Mouse (Mus musculus): ENCODE measurements around the gene Cryzl1. TPM values are rescaled to one million over a fixed set of nuclear protein-coding genes. Genes with fewer than 3 reads are reported as not detected.

The Cryzl1 gene
- polyA plus RNA-seq, 1 experiment from 2014 or later: 104 TPM

GRCm38 (mm10) chr16:91688023-91688618 lies 40.7 kb downstream of the Cryzl1 start:
- Histone ChIP-seq H3K4me1 (ENCODE audit: control insufficient read depth, insufficient read depth, low read length) (peaks cover 8% of the 10 kb centered on the region), H3K9me3 (replicated peaks; ENCODE audit: control insufficient read depth, low read length) (no peaks in the 10 kb centered on the region), H3K4me3 (ENCODE audit: low read depth, low read length) (peak overlapping the region; percentile 85), H3K27me3 (replicated peaks; ENCODE audit: control insufficient read depth, insufficient read depth, low read length) (no peaks in the 10 kb centered on the region), H3K4me2 (ENCODE audit: low read length) (peak overlapping the region; percentile 75), H3K36me3 (ENCODE audit: control insufficient read depth, insufficient read depth, low read length) (peaks cover 32% of the 10 kb centered on the region), H3K9ac (ENCODE audit: low read length) (peak overlapping the region; percentile 90), H3K27ac (ENCODE audit: low read depth, low read length) (peak overlapping the region; percentile 80)
- WGBS: under 1% methylated on average over 51 of the region's 51 CpGs
- ATAC-seq (peak; percentile 64), DNase-seq (ENCODE audit: low spot score) (peak; percentile 24)

DNA sequence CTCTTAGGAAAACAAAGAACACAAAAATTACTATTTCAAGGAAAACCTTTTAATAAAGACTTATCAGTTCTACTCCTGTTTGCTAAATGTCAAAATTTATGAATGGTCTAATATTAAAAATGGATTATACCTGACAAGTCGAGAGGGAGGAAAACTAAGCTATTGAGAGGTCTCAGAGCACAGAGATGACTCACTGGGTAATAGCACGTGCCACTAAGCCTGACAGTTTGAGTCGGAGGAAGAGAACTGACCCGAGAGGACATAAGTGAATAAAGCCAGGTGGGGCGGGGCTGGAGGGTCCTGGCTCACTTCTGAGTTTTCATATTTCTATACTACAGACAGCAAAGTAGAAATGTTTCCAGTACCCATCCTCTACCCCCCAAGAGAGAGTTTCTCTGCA lies 42.4 kb downstream of the Cryzl1 start:
- H3K36me3 ChIP-seq (ENCODE audit: control insufficient read depth, insufficient read depth, low read length): peaks cover 48% of the 10 kb centered on the region
- H3K4me1 ChIP-seq (ENCODE audit: control insufficient read depth, insufficient read depth, low read length): peaks cover 8% of the 10 kb centered on the region
- no peak overlapping the region for H3K4me2 ChIP-seq (ENCODE audit: low read length)
- H3K27ac ChIP-seq (ENCODE audit: low read depth, low read length): no peak overlapping the region
- ATAC-seq (no peak), DNase-seq (ENCODE audit: low spot score) (no peak)
- 87% methylated on average over 5 of the region's 5 CpGs for WGBS
- no peaks in the 10 kb centered on the region for H3K9me3 ChIP-seq (replicated peaks; ENCODE audit: control insufficient read depth, low read length)
- H3K27me3 ChIP-seq (replicated peaks; ENCODE audit: control insufficient read depth, insufficient read depth, low read length): no peaks in the 10 kb centered on the region
- no peak overlapping the region for H3K4me3 ChIP-seq (ENCODE audit: low read depth, low read length)
- H3K9ac ChIP-seq (ENCODE audit: low read length): no peak overlapping the region

GRCm38 (mm10) chr16:91685526-91685925 lies 43.2 kb downstream of the Cryzl1 start:
- ATAC-seq (no peak), DNase-seq (ENCODE audit: low spot score) (no peak)
- no peak overlapping the region for H3K27ac ChIP-seq (ENCODE audit: low read depth, low read length)
- no peak overlapping the region for H3K4me2 ChIP-seq (ENCODE audit: low read length)
- H3K36me3 ChIP-seq (ENCODE audit: control insufficient read depth, insufficient read depth, low read length): peaks cover 52% of the 10 kb centered on the region
- no peaks in the 10 kb centered on the region for H3K27me3 ChIP-seq (replicated peaks; ENCODE audit: control insufficient read depth, insufficient read depth, low read length)
- no peaks in the 10 kb centered on the region for H3K9me3 ChIP-seq (replicated peaks; ENCODE audit: control insufficient read depth, low read length)
- WGBS: 90% methylated on average over 5 of the region's 5 CpGs
- no peak overlapping the region for H3K9ac ChIP-seq (ENCODE audit: low read length)
- H3K4me3 ChIP-seq (ENCODE audit: low read depth, low read length): no peak overlapping the region
- peaks cover 8% of the 10 kb centered on the region for H3K4me1 ChIP-seq (ENCODE audit: control insufficient read depth, insufficient read depth, low read length)

DNA sequence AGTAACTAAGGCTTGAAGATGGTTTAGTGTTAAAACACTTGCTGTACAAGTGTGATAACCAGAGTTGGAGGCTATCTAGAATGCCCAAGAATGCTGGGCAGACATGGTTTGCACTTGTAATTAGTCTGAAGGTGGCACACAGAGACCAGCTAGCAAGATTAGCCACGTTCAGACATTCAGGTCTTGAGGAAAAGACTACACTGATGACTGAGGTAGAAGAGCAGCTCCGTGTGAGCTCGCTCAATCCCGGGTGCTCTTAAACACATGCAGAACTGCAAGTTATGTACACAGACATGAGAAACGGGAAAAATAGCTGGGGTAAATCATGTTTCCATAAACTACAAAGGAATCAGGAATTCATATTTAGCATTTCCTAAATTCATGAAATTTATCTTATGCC lies 48.1 kb downstream of the Cryzl1 start:
- Histone ChIP-seq H3K9me3 (replicated peaks; ENCODE audit: control insufficient read depth, low read length) (no peaks in the 10 kb centered on the region), H3K4me2 (ENCODE audit: low read length) (no peak overlapping the region), H3K27me3 (replicated peaks; ENCODE audit: control insufficient read depth, insufficient read depth, low read length) (no peaks in the 10 kb centered on the region), H3K27ac (ENCODE audit: low read depth, low read length) (no peak overlapping the region), H3K4me1 (ENCODE audit: control insufficient read depth, insufficient read depth, low read length) (no peaks in the 10 kb centered on the region), H3K9ac (ENCODE audit: low read length) (no peak overlapping the region), H3K4me3 (ENCODE audit: low read depth, low read length) (no peak overlapping the region), H3K36me3 (ENCODE audit: control insufficient read depth, insufficient read depth, low read length) (peaks cover 90% of the 10 kb centered on the region)
- 85% methylated on average over 5 of the region's 5 CpGs for WGBS
- DNase-seq (ENCODE audit: low spot score): no peak
- no peak for ATAC-seq

DNA sequence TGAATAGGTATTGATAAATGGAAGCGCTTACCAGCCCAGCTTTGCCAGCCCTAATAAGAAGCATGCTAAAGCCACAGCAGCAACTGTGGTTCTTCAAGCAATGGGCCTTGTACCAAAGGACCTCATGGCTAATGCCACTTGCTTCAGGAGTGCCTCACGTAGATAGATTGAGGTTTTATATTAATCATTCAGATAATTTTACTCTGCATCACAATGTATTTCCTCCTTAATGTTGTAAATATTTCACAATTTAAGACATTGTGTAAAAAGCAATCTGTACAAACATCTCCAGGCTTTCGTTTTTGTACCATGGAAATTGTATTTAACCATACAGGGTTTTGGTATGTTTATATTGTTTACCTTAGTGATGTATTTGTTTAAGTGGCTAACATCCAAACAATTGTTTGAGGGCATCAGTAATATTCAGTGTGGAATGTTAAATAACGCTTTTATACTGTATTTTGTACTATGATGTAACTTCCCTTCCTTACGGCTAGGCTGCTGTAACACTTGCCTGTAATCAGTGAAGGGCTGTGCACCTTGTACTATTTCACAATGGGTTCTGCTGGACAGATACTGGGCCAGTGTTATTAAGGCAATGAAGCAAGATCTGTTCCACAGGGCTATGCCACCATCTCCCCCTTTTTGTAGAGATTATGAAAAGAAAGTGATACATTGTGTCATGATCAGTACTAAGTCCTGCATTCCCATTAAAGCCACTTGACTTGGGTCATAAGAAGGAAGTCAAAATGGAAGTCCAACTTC lies 50.4 kb downstream of the Cryzl1 start:
- 91% methylated on average over 5 of the region's 5 CpGs for WGBS
- no peaks in the 10 kb centered on the region for H3K4me1 ChIP-seq (ENCODE audit: control insufficient read depth, insufficient read depth, low read length)
- ATAC-seq: no peak

GRCm38 (mm10) chr16:91674500-91674899 lies 54.3 kb downstream of the Cryzl1 start:
- no peak for DNase-seq (ENCODE audit: low spot score)
- Histone ChIP-seq H3K27ac (ENCODE audit: low read depth, low read length) (no peak overlapping the region), H3K36me3 (ENCODE audit: control insufficient read depth, insufficient read depth, low read length) (peaks cover 90% of the 10 kb centered on the region), H3K4me1 (ENCODE audit: control insufficient read depth, insufficient read depth, low read length) (no peaks in the 10 kb centered on the region), H3K27me3 (replicated peaks; ENCODE audit: control insufficient read depth, insufficient read depth, low read length) (no peaks in the 10 kb centered on the region), H3K9ac (ENCODE audit: low read length) (no peak overlapping the region), H3K4me3 (ENCODE audit: low read depth, low read length) (no peak overlapping the region), H3K9me3 (replicated peaks; ENCODE audit: control insufficient read depth, low read length) (no peaks in the 10 kb centered on the region), H3K4me2 (ENCODE audit: low read length) (no peak overlapping the region)
- WGBS: 84% methylated on average over 4 of the region's 4 CpGs
- no peak for ATAC-seq

More for the DNA sequence above, 50.4 kb downstream of the Cryzl1 start:
- H3K27me3 ChIP-seq (replicated peaks; ENCODE audit: control insufficient read depth, insufficient read depth, low read length): no peaks in the 10 kb centered on the region
- no peak overlapping the region for H3K9ac ChIP-seq (ENCODE audit: low read length)
- no peak overlapping the region for H3K4me3 ChIP-seq (ENCODE audit: low read depth, low read length)
- H3K4me2 ChIP-seq (ENCODE audit: low read length): no peak overlapping the region
- H3K36me3 ChIP-seq (ENCODE audit: control insufficient read depth, insufficient read depth, low read length): peaks cover 86% of the 10 kb centered on the region
- no peak overlapping the region for H3K27ac ChIP-seq (ENCODE audit: low read depth, low read length)
- DNase-seq (ENCODE audit: low spot score): no peak
- H3K9me3 ChIP-seq (replicated peaks; ENCODE audit: control insufficient read depth, low read length): no peaks in the 10 kb centered on the region

GRCm38 (mm10) chr16:91663795-91664194 lies 65.0 kb downstream of the Cryzl1 start:
- no peak overlapping the region for H3K4me3 ChIP-seq (ENCODE audit: low read depth, low read length)
- no peak for DNase-seq (ENCODE audit: low spot score)
- 0 out of 2 replicates have a peak, but pooled peaks cover 2% of the 10 kb centered on the region for H3K4me1 ChIP-seq (ENCODE audit: control insufficient read depth, insufficient read depth, low read length)
- no peak overlapping the region for H3K27ac ChIP-seq (ENCODE audit: low read depth, low read length)
- H3K9me3 ChIP-seq (replicated peaks; ENCODE audit: control insufficient read depth, low read length): no peaks in the 10 kb centered on the region
- no peaks in the 10 kb centered on the region for H3K27me3 ChIP-seq (replicated peaks; ENCODE audit: control insufficient read depth, insufficient read depth, low read length)
- ATAC-seq: no peak
- H3K9ac ChIP-seq (ENCODE audit: low read length): no peak overlapping the region
- 97% methylated on average over 3 of the region's 3 CpGs for WGBS
- H3K36me3 ChIP-seq (ENCODE audit: control insufficient read depth, insufficient read depth, low read length): peaks cover 88% of the 10 kb centered on the region
- H3K4me2 ChIP-seq (ENCODE audit: low read length): no peak overlapping the region

- Histone ChIP-seq H3K4me2 (ENCODE audit: low read length) (no peak overlapping the region), H3K27ac (ENCODE audit: low read depth, low read length) (no peak overlapping the region)
These were observed 66.4 kb downstream of the Cryzl1 start for GRCm38 (mm10) chr16:91662336-91662735.

DNA sequence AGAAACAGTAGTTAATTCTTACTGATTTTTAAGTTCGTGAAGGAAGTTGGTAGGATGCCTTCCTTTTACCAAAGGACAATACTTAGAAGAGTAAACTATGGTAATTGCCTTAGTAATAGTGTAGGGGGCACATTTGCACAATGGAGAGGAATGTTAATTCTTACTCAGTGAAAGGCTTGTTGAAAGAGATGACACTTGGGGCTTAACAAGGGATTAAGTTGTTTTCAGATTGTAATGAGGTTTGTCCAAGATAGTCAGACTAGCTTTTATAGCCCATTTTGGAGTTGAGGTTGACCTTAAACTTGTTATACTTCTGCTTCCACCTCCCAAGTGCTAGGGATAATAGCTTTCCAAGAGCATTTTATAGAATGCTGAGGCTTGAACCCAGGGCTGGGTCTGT lies 67.4 kb downstream of the Cryzl1 start:
- no peak for ATAC-seq
- no peak overlapping the region for H3K9ac ChIP-seq (ENCODE audit: low read length)
- no peak overlapping the region for H3K4me3 ChIP-seq (ENCODE audit: low read depth, low read length)
- WGBS: 22% methylated on average over 1 of the region's 1 CpGs
- no peak overlapping the region for H3K4me2 ChIP-seq (ENCODE audit: low read length)
- H3K36me3 ChIP-seq (ENCODE audit: control insufficient read depth, insufficient read depth, low read length): peaks cover 92% of the 10 kb centered on the region
- DNase-seq (ENCODE audit: low spot score): no peak
- H3K27me3 ChIP-seq (replicated peaks; ENCODE audit: control insufficient read depth, insufficient read depth, low read length): no peaks in the 10 kb centered on the region
- H3K27ac ChIP-seq (ENCODE audit: low read depth, low read length): no peak overlapping the region
- no peaks in the 10 kb centered on the region for H3K9me3 ChIP-seq (replicated peaks; ENCODE audit: control insufficient read depth, low read length)
- H3K4me1 ChIP-seq (ENCODE audit: control insufficient read depth, insufficient read depth, low read length): 0 out of 2 replicates have a peak, but pooled peaks cover 2% of the 10 kb centered on the region

More at GRCm38 (mm10) chr16:91662336-91662735, 66.4 kb downstream of the Cryzl1 start:
- 0 out of 2 replicates have a peak, but pooled peaks cover 2% of the 10 kb centered on the region for H3K4me1 ChIP-seq (ENCODE audit: control insufficient read depth, insufficient read depth, low read length)
- no peaks in the 10 kb centered on the region for H3K9me3 ChIP-seq (replicated peaks; ENCODE audit: control insufficient read depth, low read length)
- H3K4me3 ChIP-seq (ENCODE audit: low read depth, low read length): no peak overlapping the region
- ATAC-seq (no peak), DNase-seq (ENCODE audit: low spot score) (no peak)
- peaks cover 92% of the 10 kb centered on the region for H3K36me3 ChIP-seq (ENCODE audit: control insufficient read depth, insufficient read depth, low read length)
- no peaks in the 10 kb centered on the region for H3K27me3 ChIP-seq (replicated peaks; ENCODE audit: control insufficient read depth, insufficient read depth, low read length)
- WGBS: 93% methylated on average over 16 of the region's 16 CpGs
- no peak overlapping the region for H3K9ac ChIP-seq (ENCODE audit: low read length)

All from forebrain, embryonic 14.5 days (tissue).